Mouse (Mus musculus) myocyte (in vitro differentiated cells): ENCODE results near the gene Gm28053.

ENCODE experiments used
- MAX ChIP-seq: IDR thresholded peaks from one replicate; pipeline ENCODE4 v1.6.1; 2011; ENCODE audit warnings: low read depth, mild to moderate bottlenecking, control low read depth
- POLR2A ChIP-seq: IDR thresholded peaks from one replicate; pipeline ENCODE4 v1.6.1; 2011; ENCODE audit warnings: low read depth, mild to moderate bottlenecking, control low read depth, moderate library complexity; ENCODE audit not compliant: insufficient read length
- POLR2AphosphoS2 ChIP-seq: IDR thresholded peaks from one replicate; pipeline ENCODE4 v1.6.1; 2011; ENCODE audit warnings: low read depth, control low read depth; ENCODE audit not compliant: insufficient read length
- REST ChIP-seq: IDR thresholded peaks from one replicate; pipeline ENCODE4 v1.6.1; 2011; ENCODE audit warnings: mild to moderate bottlenecking, control low read depth, moderate library complexity; ENCODE audit not compliant: insufficient read depth, insufficient read length

DNA sequence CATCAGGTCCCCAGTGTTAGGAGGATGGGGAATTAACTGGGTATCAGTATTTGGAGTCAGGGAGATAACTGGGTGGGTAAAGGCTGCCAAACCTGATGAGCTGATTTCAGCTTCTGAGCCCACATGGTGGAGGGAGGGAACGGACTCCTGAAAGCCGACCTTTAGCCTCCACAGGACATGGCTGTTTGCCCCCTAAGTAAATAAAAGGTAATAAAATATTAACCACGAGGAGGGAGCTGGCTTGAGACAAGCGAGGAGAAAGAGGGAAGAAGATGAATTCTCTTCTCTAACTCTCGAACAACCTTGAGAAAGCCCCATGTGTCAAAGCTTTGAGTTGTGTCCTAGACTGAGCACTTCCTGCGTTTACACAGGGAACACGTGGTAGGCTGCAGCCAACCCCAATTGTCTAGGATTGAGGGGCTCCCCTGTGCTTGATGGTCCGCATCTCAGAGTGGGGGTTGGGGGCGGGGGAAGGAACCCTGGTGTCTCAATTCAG is 23.4 kb downstream of the Gm28053 start:
- TF ChIP-seq POLR2A (no peak), MAX (no peak), REST (no peak), POLR2AphosphoS2 (no peak)
